Mouse (Mus musculus) kidney, postnatal 4 days (tissue): ENCODE data around the gene Sptbn1.

ENCODE experiments used
- DNase-seq, 2 experiments: peaks; one replicate each; pipeline ENCODE4 v3.0.0; 2021; ENCODE audit warnings: mixed read lengths in 2 of 2

The Sptbn1 gene

GRCm38 (mm10) chr11:30113631-30114030 lies 154.3 kb downstream of the Sptbn1 start:
- DNase-seq, result no peak

GRCm38 (mm10) chr11:30110634-30111033 lies 157.3 kb downstream of the Sptbn1 start:
- DNase-seq, result no peak

DNA sequence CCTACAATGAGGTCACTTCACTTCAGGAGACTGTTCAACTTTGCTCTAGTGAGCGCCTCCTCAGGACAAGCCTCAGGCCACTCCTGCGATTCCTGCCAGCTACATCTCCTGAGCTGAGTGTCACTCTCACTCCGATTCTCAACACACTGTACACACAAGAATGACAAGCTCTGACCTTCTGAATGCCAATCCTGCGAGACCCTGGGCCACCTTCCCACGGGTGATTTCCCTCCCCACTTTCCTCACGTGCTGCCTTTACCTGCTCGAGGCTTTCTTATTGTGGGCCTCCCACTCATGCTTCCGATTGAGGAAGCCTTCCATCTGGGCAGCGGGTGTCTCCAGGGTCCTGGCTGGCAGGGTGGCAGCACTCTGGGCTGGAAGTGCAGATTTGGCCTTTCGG lies 163.8 kb downstream of the Sptbn1 start:
- no peak for DNase-seq

GRCm38 (mm10) chr11:30102594-30102993 lies 165.4 kb downstream of the Sptbn1 start:
- no peak for DNase-seq

DNA sequence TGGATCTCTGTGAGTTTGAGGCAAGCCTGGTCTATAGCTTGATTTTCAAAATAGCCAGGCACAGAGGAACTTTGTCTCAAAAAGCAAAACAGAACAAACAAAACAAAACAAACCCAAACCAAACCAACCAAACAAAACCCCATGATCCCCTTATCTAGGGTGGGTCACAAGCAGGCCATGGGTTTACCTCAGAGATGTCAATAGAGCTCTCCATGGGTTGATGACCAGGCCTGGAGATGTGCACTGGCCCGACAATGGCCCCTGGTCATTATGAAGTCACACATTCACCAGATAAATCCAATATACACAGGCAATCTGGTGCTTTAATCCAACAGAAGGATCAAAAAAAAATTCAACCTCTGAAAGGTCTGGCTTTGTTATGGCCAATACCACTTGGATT lies 166.2 kb downstream of the Sptbn1 start:
- no peak for DNase-seq

- no peak for DNase-seq
These were observed 166.8 kb downstream of the Sptbn1 start for GRCm38 (mm10) chr11:30101162-30101561.

DNA sequence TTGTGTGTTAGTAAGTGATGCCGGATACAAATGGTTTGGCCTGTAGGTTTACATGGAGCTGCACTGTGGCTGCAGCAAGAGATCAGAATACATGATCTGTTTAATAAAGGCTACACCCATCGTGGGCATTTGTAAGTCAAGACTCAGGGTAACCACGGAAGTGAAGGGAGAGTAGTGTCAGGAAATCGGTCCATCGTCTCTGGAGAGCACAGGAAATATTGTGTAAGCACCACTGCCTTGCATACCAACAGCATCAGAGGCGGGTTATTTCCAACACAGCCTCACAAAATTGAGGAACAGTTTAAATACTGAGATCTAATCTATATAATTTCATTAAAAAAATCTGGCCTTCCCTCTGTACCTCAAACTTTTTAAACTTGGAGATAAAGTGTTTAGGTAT lies 168.1 kb downstream of the Sptbn1 start:
- DNase-seq, result no peak

- no peak for DNase-seq
These were observed 172.7 kb downstream of the Sptbn1 start for GRCm38 (mm10) chr11:30095212-30095773.

DNA sequence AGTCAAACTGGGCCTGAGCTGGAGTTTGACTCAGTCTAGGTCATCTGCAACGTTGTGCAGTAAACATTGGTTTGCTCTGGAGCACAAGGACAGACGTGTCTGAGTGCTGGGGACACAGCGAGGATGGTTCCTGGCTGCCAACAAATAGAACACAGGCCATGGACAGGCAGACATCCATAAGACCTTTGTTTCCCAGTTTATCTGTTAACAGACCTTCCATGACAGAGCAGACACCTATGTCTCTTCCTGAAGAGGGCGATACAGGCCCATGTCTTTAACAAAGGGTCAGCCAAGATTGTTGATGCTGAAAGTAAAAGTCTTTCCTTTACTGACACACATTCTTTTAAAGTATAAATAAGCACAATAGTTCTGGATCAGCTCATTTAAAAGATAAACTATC lies 176.1 kb downstream of the Sptbn1 start:
- DNase-seq, result no peak

DNA sequence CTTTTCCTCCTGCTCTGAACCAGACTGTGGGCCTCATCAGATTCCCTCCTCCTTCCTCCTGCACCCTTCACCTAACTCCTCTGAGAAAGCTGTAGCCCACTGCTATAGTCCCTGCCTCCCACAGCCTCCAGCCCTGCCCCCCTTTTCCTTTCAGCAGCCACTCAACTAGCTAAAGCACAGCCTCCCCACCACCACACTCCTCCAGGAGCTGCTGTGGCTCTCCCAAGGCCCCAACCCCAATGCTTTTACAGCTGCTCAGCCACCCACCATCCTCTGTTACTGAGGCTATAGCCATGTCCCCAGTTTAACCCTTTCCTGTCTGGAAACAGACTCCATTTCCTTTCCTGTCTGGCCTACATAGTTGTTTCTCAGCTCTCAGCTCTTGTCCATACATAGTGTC lies 182.9 kb downstream of the Sptbn1 start:
- DNase-seq, result no peak

GRCm38 (mm10) chr11:30057299-30057698 lies 210.7 kb downstream of the Sptbn1 start:
- DNase-seq, result peak; percentile 10 to 13
